Mouse (Mus musculus): ENCODE measurements around the gene Prkag2.

- TF ChIP-seq CTCF (conservative IDR thresholded peaks at IDR 0.05; ENCODE audit: low read length) (no peak), NANOG (IDR thresholded peaks at IDR 0.05; ENCODE audit: borderline replicate concordance, low read length) (no peak), POU5F1 (IDR thresholded peaks at IDR 0.05; ENCODE audit: borderline replicate concordance, low read length) (no peak)
These were observed 53.7 kb downstream of the Prkag2 start for GRCm38 (mm10) chr5:25046762-25047161.

Measured in E14TG2a.4 (cell line).